Comparison of ENCODE assay signal across 23 mouse cellular contexts in the genomic region with DNA sequence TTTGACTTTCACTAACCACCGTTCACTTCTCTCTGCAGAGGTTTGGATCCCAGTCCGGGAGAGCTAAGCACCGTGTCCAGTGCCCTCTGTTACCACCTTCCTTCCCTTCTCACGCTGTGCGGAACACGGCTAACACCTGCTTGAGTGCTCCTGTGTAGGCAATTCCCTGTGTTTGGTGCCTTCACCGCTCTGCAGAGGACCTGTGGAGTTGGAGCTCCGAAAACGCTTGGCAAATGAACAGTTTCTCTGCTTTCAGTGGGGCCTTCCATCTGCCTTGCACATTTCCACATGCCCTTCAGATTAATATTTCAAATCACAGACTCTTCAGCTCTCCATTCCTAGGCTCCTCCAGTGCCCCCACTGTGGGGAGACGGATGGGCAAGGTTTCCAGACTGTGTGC.
DNase-seq lines count a peak whose midpoint lies in the region; ATAC-seq lines count a peak whose summit lies in the region.
"Had no signal": no experiment of that assay in that cellular context is flagged by ENCODE, and none has a peak within 500 bp of the region (broad histone marks: within the 10 kb centered on the region; RNA-seq: fewer than 3 reads in every experiment).

No protein-coding gene starts in this region.

- H3K27me3 ChIP-seq in midbrain, embryonic 11.5 days (ENCODE audit: control insufficient read depth, insufficient read depth, low read length): no peaks in the 10 kb centered on the region
- H3K27me3 ChIP-seq in midbrain, embryonic 10.5 days (ENCODE audit: low read depth, poor library complexity, severe bottlenecking): no peaks in the 10 kb centered on the region
- H3K27me3 ChIP-seq: forebrain, embryonic 13.5 days; heart, embryonic 12.5 days; heart, embryonic 15.5 days had no signal

- no peak for DNase-seq in cerebellum, adult 9-10 months
- DNase-seq in cerebellum, adult 9-11 months: peak; percentile 33
- DNase-seq in cerebellum, adult 11 months: no peak
- DNase-seq in midbrain, embryonic 11.5 days (ENCODE audit: low spot score, missing footprints): peak; percentile 69
- DNase-seq in midbrain, embryonic 10.5 days (ENCODE audit: low spot score): no peak
- DNase-seq: adrenal gland, adult 8-10 months; adrenal gland, postnatal 25 days; gastrocnemius, postnatal 10 days; gastrocnemius, postnatal 36 days; heart, postnatal 10 days; heart, postnatal 4 days; kidney, adult 2 months had no signal

- 91% methylated on average over 10 of the region's 10 CpGs for WGBS in midbrain, embryonic 11.5 days
- 92% methylated on average over 10 of the region's 10 CpGs for WGBS in midbrain, embryonic 10.5 days

- H3K4me3 ChIP-seq in midbrain, embryonic 11.5 days (ENCODE audit: low read depth, low read length): no peak overlapping the region
- H3K4me3 ChIP-seq in midbrain, embryonic 10.5 days: no peak overlapping the region
- H3K4me3 ChIP-seq: forebrain, embryonic 10.5 days; forebrain, embryonic 13.5 days; heart, embryonic 12.5 days; heart, embryonic 15.5 days had no signal

- no peak overlapping the region for H3K4me2 ChIP-seq in midbrain, embryonic 11.5 days
- H3K4me2 ChIP-seq: forebrain, embryonic 13.5 days; heart, embryonic 12.5 days; heart, embryonic 15.5 days; hindbrain, embryonic 14.5 days had no signal

- no peak overlapping the region for H3K9ac ChIP-seq in midbrain, embryonic 11.5 days (ENCODE audit: low read length)
- H3K9ac ChIP-seq: forebrain, embryonic 13.5 days; heart, embryonic 12.5 days; heart, embryonic 15.5 days; hindbrain, embryonic 14.5 days had no signal

- H3K27ac ChIP-seq in midbrain, embryonic 11.5 days (ENCODE audit: low read depth, low read length): no peak overlapping the region
- H3K27ac ChIP-seq in midbrain, embryonic 10.5 days (replicated peaks): no peak overlapping the region
- H3K27ac ChIP-seq: forebrain, embryonic 10.5 days; forebrain, embryonic 13.5 days; heart, embryonic 15.5 days; hindbrain, embryonic 14.5 days; hindbrain, postnatal 0 days had no signal

- H3K9me3 ChIP-seq in midbrain, embryonic 11.5 days (ENCODE audit: control insufficient read depth, low read length): no peaks in the 10 kb centered on the region
- H3K9me3 ChIP-seq in midbrain, embryonic 10.5 days (replicated peaks): no peaks in the 10 kb centered on the region
- H3K9me3 ChIP-seq: forebrain, embryonic 10.5 days; forebrain, embryonic 13.5 days; heart, embryonic 15.5 days had no signal

- H3K36me3 ChIP-seq in midbrain, embryonic 11.5 days (ENCODE audit: control insufficient read depth, insufficient read depth, low read length): no peaks in the 10 kb centered on the region
- no peaks in the 10 kb centered on the region for H3K36me3 ChIP-seq in midbrain, embryonic 10.5 days
- H3K36me3 ChIP-seq: forebrain, embryonic 10.5 days; heart, embryonic 12.5 days; heart, embryonic 15.5 days had no signal

- ATAC-seq in cerebellum, adult (ENCODE audit: insufficient number of reproducible peaks, low FRiP score, low TSS enrichment): peak; percentile 66; the same call in 1 of the 2 replicates
- no peak for ATAC-seq in midbrain, embryonic 11.5 days (ENCODE audit: low FRiP score)
- no peak for ATAC-seq in inflammation-experienced regulatory T-cells, adult 6 months
- ATAC-seq: activated CD4-positive, CD25-positive, alpha-beta regulatory T cell, adult 4 months; forebrain, embryonic 13.5 days; forebrain, embryonic 16.5 days; hindbrain, postnatal 0 days; intestine, postnatal 0 days had no signal

- H3K4me1 ChIP-seq in midbrain, embryonic 11.5 days (ENCODE audit: control insufficient read depth, insufficient read depth, low read length): peaks cover 12% of the 10 kb centered on the region
- H3K4me1 ChIP-seq in midbrain, embryonic 10.5 days: peaks cover 18% of the 10 kb centered on the region
- H3K4me1 ChIP-seq: heart, embryonic 12.5 days; heart, embryonic 15.5 days had no signal

Comparison
In these comparisons a context has a peak if more than half of its experiments do, and no peak if none do; other contexts are left out.
1. DNase-seq: peak in cerebellum, adult 9-11 months (single experiment) and midbrain, embryonic 11.5 days (single experiment); none in cerebellum, adult 9-10 months (single experiment), cerebellum, adult 11 months (single experiment) and midbrain, embryonic 10.5 days (single experiment).